In the genomic region with DNA sequence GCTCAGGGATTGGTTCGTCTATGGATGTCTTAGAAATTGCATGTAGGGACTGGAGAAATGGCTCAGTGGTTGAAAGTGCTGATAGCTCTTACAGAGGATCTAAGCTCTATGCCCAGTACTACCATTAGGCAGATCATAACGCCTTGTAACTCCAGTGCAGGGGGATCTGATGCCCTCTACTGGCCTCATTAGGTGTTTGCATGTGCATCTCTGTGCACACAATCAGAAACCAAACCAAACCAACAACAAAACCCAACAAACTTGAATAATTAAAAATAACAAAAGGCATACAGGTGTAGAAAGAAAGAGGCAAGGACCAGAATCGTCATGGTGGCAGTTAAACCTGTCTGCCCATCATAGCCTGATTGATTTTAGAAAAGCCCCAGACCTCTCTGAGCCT, we compare ENCODE assay signal across 15 mouse cellular contexts.
DNase-seq lines count a peak whose midpoint lies in the region; ATAC-seq and TF ChIP-seq lines count a peak whose summit lies in the region.
"Had no signal": no experiment of that assay in that cellular context is flagged by ENCODE, and none has a peak within 500 bp of the region (broad histone marks: within the 10 kb centered on the region; RNA-seq: fewer than 3 reads in every experiment).

No protein-coding gene starts in this region.

- peak; percentile 47 for TF ChIP-seq CTCF in kidney, adult 2 months (conservative IDR thresholded peaks at IDR 0.05; ENCODE audit: insufficient read depth, insufficient read length, low read depth, low read length)
- TF ChIP-seq CTCF in midbrain, postnatal 0 days (IDR thresholded peaks at IDR 0.05): peak; percentile 53

- H3K4me2 ChIP-seq in midbrain, postnatal 0 days (ENCODE audit: low read depth, low read length, poor library complexity, severe bottlenecking): no peak overlapping the region
- H3K4me2 ChIP-seq in midbrain, embryonic 15.5 days: no peak overlapping the region
- no peak overlapping the region for H3K4me2 ChIP-seq in heart, embryonic 12.5 days
- H3K4me2 ChIP-seq: hindbrain, embryonic 12.5 days; limb, embryonic 12.5 days; neural tube, embryonic 13.5 days had no signal

- TF ChIP-seq POLR2A in kidney, adult 2 months (IDR thresholded peaks at IDR 0.05; ENCODE audit: low read depth, low read length): no peak

- ATAC-seq in midbrain, postnatal 0 days (ENCODE audit: low FRiP score): no peak
- no peak for ATAC-seq in midbrain, embryonic 15.5 days (replicated peaks)
- ATAC-seq in heart, embryonic 12.5 days (ENCODE audit: insufficient number of reproducible peaks, low FRiP score): no peak

- H3K36me3 ChIP-seq in kidney, adult 2 months (ENCODE audit: control insufficient read depth, insufficient read depth, low read length): no peaks in the 10 kb centered on the region
- no peaks in the 10 kb centered on the region for H3K36me3 ChIP-seq in midbrain, postnatal 0 days (ENCODE audit: insufficient read depth, low read length)
- no peaks in the 10 kb centered on the region for H3K36me3 ChIP-seq in midbrain, embryonic 15.5 days (replicated peaks)
- H3K36me3 ChIP-seq in heart, embryonic 12.5 days: no peaks in the 10 kb centered on the region
- H3K36me3 ChIP-seq: forebrain, embryonic 10.5 days; hindbrain, embryonic 12.5 days; limb, embryonic 12.5 days; neural tube, embryonic 13.5 days had no signal

- no peaks in the 10 kb centered on the region for H3K9me3 ChIP-seq in midbrain, postnatal 0 days (ENCODE audit: low read length)
- no peaks in the 10 kb centered on the region for H3K9me3 ChIP-seq in midbrain, embryonic 15.5 days
- no peaks in the 10 kb centered on the region for H3K9me3 ChIP-seq in heart, embryonic 12.5 days (replicated peaks)
- H3K9me3 ChIP-seq: forebrain, embryonic 10.5 days; hindbrain, embryonic 12.5 days; limb, embryonic 12.5 days; neural tube, embryonic 13.5 days had no signal

- no peak overlapping the region for H3K27ac ChIP-seq in kidney, adult 2 months (ENCODE audit: insufficient read depth, low read depth, low read length)
- no peak overlapping the region for H3K27ac ChIP-seq in midbrain, postnatal 0 days (ENCODE audit: low read depth, low read length)
- no peak overlapping the region for H3K27ac ChIP-seq in midbrain, embryonic 15.5 days
- H3K27ac ChIP-seq in heart, embryonic 12.5 days (ENCODE audit: poor library complexity, severe bottlenecking): no peak overlapping the region
- H3K27ac ChIP-seq: forebrain, embryonic 10.5 days; hindbrain, embryonic 12.5 days; limb, embryonic 12.5 days; neural tube, embryonic 13.5 days had no signal

- H3K4me3 ChIP-seq in kidney, adult 2 months (ENCODE audit: insufficient read depth, low read depth, low read length): no peak overlapping the region
- no peak overlapping the region for H3K4me3 ChIP-seq in midbrain, postnatal 0 days (ENCODE audit: low read depth, low read length)
- no peak overlapping the region for H3K4me3 ChIP-seq in midbrain, embryonic 15.5 days
- H3K4me3 ChIP-seq in heart, embryonic 12.5 days: no peak overlapping the region
- H3K4me3 ChIP-seq: forebrain, embryonic 10.5 days; hindbrain, embryonic 12.5 days; limb, embryonic 12.5 days; megakaryocyte, embryonic 14.5 days; neural tube, embryonic 13.5 days had no signal

- WGBS in kidney, adult 2 months: 69% methylated on average over 3 of the region's 3 CpGs
- 62% methylated on average over 3 of the region's 3 CpGs for WGBS in midbrain, postnatal 0 days
- 63% methylated on average over 3 of the region's 3 CpGs for WGBS in midbrain, embryonic 15.5 days
- 55% methylated on average over 3 of the region's 3 CpGs for WGBS in heart, embryonic 12.5 days

- no peak overlapping the region for H3K9ac ChIP-seq in midbrain, postnatal 0 days (replicated peaks; ENCODE audit: low read length, poor library complexity, severe bottlenecking)
- H3K9ac ChIP-seq in midbrain, embryonic 15.5 days: no peak overlapping the region
- no peak overlapping the region for H3K9ac ChIP-seq in heart, embryonic 12.5 days
- H3K9ac ChIP-seq: hindbrain, embryonic 12.5 days; limb, embryonic 12.5 days; neural tube, embryonic 13.5 days had no signal

- H3K4me1 ChIP-seq in kidney, adult 2 months (ENCODE audit: control insufficient read depth, insufficient read depth, low read length): no peaks in the 10 kb centered on the region
- no peaks in the 10 kb centered on the region for H3K4me1 ChIP-seq in midbrain, postnatal 0 days (ENCODE audit: insufficient read depth, low read length)
- no peaks in the 10 kb centered on the region for H3K4me1 ChIP-seq in midbrain, embryonic 15.5 days
- H3K4me1 ChIP-seq in heart, embryonic 12.5 days (replicated peaks): 0 out of 2 replicates have a peak, but pooled peaks cover 3% of the 10 kb centered on the region
- H3K4me1 ChIP-seq: forebrain, embryonic 10.5 days; hindbrain, embryonic 12.5 days; megakaryocyte, embryonic 14.5 days; neural tube, embryonic 13.5 days had no signal

- no peaks in the 10 kb centered on the region; the same call in 1 of the 2 replicates for H3K27me3 ChIP-seq in kidney, adult 2 months (replicated peaks; ENCODE audit: control insufficient read depth, insufficient read depth, low read length)
- no peaks in the 10 kb centered on the region for H3K27me3 ChIP-seq in midbrain, postnatal 0 days (ENCODE audit: insufficient read depth, low read length)
- no peaks in the 10 kb centered on the region for H3K27me3 ChIP-seq in midbrain, embryonic 15.5 days (replicated peaks)
- H3K27me3 ChIP-seq in heart, embryonic 12.5 days (replicated peaks): no peaks in the 10 kb centered on the region
- H3K27me3 ChIP-seq: hindbrain, embryonic 12.5 days; limb, embryonic 12.5 days; megakaryocyte, embryonic 14.5 days; neural tube, embryonic 13.5 days had no signal

- peak; percentile 11 for DNase-seq in kidney, adult 2 months
- DNase-seq in kidney, postnatal 10 days: no peak
- DNase-seq in midbrain, postnatal 0 days (ENCODE audit: low spot score): no peak
- DNase-seq in embryo, embryonic 11 days: peak; percentile 45
- DNase-seq in urinary bladder, adult 18-20 months (ENCODE audit: low spot score in 2 of 2): no peak
- DNase-seq in urinary bladder, postnatal 14 days (ENCODE audit: low spot score): no peak
- DNase-seq: cerebellum, postnatal 25 days; right cerebral cortex, postnatal 25 days had no signal

Comparison
In these comparisons a context has a peak if more than half of its experiments do, and no peak if none do; other contexts are left out.
1. DNase-seq: peak in kidney, adult 2 months (single experiment) and embryo, embryonic 11 days (single experiment); none in kidney, postnatal 10 days (single experiment), midbrain, postnatal 0 days (single experiment), urinary bladder, adult 18-20 months (0 of 2) and urinary bladder, postnatal 14 days (single experiment).